Mouse (Mus musculus) MEL (cell line): ENCODE data around the gene Cox6a2. TPM values are rescaled to one million over a fixed set of nuclear protein-coding genes. Genes with fewer than 3 reads are reported as not detected.

Source experiments
- DNase-seq: peaks from one replicate; pipeline ENCODE4 v3.0.0; 2011; ENCODE audit warnings: low read depth, low spot score
- H3K27ac ChIP-seq: 2 replicates; pipeline ENCODE4 v1.5.1; 2012; ENCODE audit warnings: low read depth, mild to moderate bottlenecking, control low read depth, low read length, moderate library complexity; ENCODE audit not compliant: control insufficient read depth
- H3K27me3 ChIP-seq, 2 experiments: fragments of 150-350 bp in 1 of 2; sonication (generic) in 1 of 2; 2 replicates each; pipeline ENCODE4 v1.6.1; 2012; ENCODE audit warnings: low read length in 2 of 2, mild to moderate bottlenecking in 2 of 2, improper control_type of control experiment in 1 of 2, moderate library complexity in 1 of 2; ENCODE audit not compliant: insufficient read depth in 2 of 2, control insufficient read depth in 1 of 2
- H3K36me3 ChIP-seq, 2 experiments: 2 replicates each; pipeline ENCODE4 v1.6.1; 2012 to 2014; ENCODE audit warnings: low read length in 2 of 2, improper control_type of control experiment in 1 of 2, inconsistent platforms in 1 of 2, mild to moderate bottlenecking in 1 of 2; ENCODE audit not compliant: insufficient read depth in 2 of 2, control insufficient read depth in 1 of 2
- H3K4me1 ChIP-seq, 2 experiments: fragments of 150-350 bp in 1 of 2; sonication (generic) in 1 of 2; 2 replicates each; pipeline ENCODE4 v1.6.1; 2012; ENCODE audit warnings: low read length in 2 of 2, improper control_type of control experiment in 1 of 2, mild to moderate bottlenecking in 1 of 2; ENCODE audit not compliant: insufficient read depth in 2 of 2, control insufficient read depth in 1 of 2
- H3K4me3 ChIP-seq, 2 experiments: fragments of 150-350 bp in 1 of 2; sonication (generic) in 1 of 2; 2 replicates each; pipeline ENCODE4 v1.5.1; 2012; ENCODE audit warnings: low read depth in 2 of 2, low read length in 2 of 2, mild to moderate bottlenecking in 2 of 2, moderate library complexity in 2 of 2, control low read depth in 1 of 2, improper control_type of control experiment in 1 of 2; ENCODE audit not compliant: control insufficient read depth in 1 of 2, insufficient read depth in 1 of 2
- H3K79me2 ChIP-seq: 2 replicates; pipeline ENCODE4 v1.6.1; 2012; ENCODE audit warnings: mild to moderate bottlenecking, low read length, moderate library complexity; ENCODE audit not compliant: control insufficient read depth, poor library complexity, insufficient read depth
- H3K9ac ChIP-seq: 2 replicates; pipeline ENCODE4 v1.6.1; 2012; ENCODE audit warnings: low read depth, mild to moderate bottlenecking, control low read depth, low read length, moderate library complexity; ENCODE audit not compliant: control insufficient read depth, poor library complexity, severe bottlenecking
- H3K9me3 ChIP-seq: fragments of 150-350 bp; sonication (generic); replicated peaks from 2 replicates; pipeline ENCODE4 v1.6.1; 2012; ENCODE audit warnings: mild to moderate bottlenecking, low read length, improper control_type of control experiment, moderate library complexity; ENCODE audit not compliant: insufficient read depth
- CHD1 ChIP-seq: IDR thresholded peaks from 2 replicates; pipeline ENCODE4 v1.6.1; 2012; ENCODE audit warnings: low read depth, mild to moderate bottlenecking, inconsistent platforms, low read length, improper control_type of control experiment
- ELF1 ChIP-seq: IDR thresholded peaks from 2 replicates; pipeline ENCODE4 v1.6.1; 2014; ENCODE audit warnings: low read depth, mild to moderate bottlenecking, inconsistent platforms, low read length, improper control_type of control experiment, moderate library complexity
- EP300 ChIP-seq, 2 experiments: IDR thresholded peaks; 2 replicates each; pipeline ENCODE4 v1.6.1; 2011; ENCODE audit warnings: improper control_type of control experiment in 2 of 2, low read length in 2 of 2, low read depth in 1 of 2, mild to moderate bottlenecking in 1 of 2
- ETS1 ChIP-seq: IDR thresholded peaks from 2 replicates; pipeline ENCODE4 v1.6.1; 2012; ENCODE audit warnings: low read depth, mild to moderate bottlenecking, inconsistent platforms, low read length, improper control_type of control experiment, moderate library complexity
- GABPA ChIP-seq: IDR thresholded peaks from 2 replicates; pipeline ENCODE4 v1.6.1; 2012; ENCODE audit warnings: low read depth, mild to moderate bottlenecking, inconsistent platforms, low read length, improper control_type of control experiment, moderate library complexity
- JUND ChIP-seq: IDR thresholded peaks from 2 replicates; pipeline ENCODE4 v1.6.1; 2011; ENCODE audit warnings: low read depth, mild to moderate bottlenecking, improper control_type of control experiment, low read length
- KAT2A ChIP-seq: conservative IDR thresholded peaks from 2 replicates; pipeline ENCODE4 v1.6.1; 2012; ENCODE audit warnings: low read depth, low read length, improper control_type of control experiment, inconsistent platforms
- MEF2A ChIP-seq: IDR thresholded peaks from 2 replicates; pipeline ENCODE4 v1.6.1; 2014; ENCODE audit warnings: low read depth, mild to moderate bottlenecking, inconsistent platforms, low read length, improper control_type of control experiment; ENCODE audit not compliant: poor library complexity, insufficient replicate concordance, severe bottlenecking; ENCODE audit errors: extremely low read depth
- NELFE ChIP-seq: IDR thresholded peaks from 2 replicates; pipeline ENCODE4 v1.6.1; 2011; ENCODE audit warnings: low read depth, low read length, improper control_type of control experiment
- POLR2AphosphoS5 ChIP-seq: IDR thresholded peaks from 2 replicates; pipeline ENCODE4 v1.6.1; 2012; ENCODE audit warnings: low read depth, borderline replicate concordance, mild to moderate bottlenecking, inconsistent platforms, low read length, moderate library complexity, mixed read lengths
- SIN3A ChIP-seq: IDR thresholded peaks from 2 replicates; pipeline ENCODE4 v1.6.1; 2012; ENCODE audit warnings: low read length, improper control_type of control experiment, inconsistent platforms
- SMC3 ChIP-seq: IDR thresholded peaks from 2 replicates; pipeline ENCODE4 v1.6.1; 2011; ENCODE audit warnings: low read depth, low read length, improper control_type of control experiment
- TAL1 ChIP-seq: IDR thresholded peaks from 2 replicates; pipeline ENCODE4 v1.6.1; 2012; ENCODE audit warnings: mild to moderate bottlenecking, inconsistent platforms, low read length, moderate library complexity, mixed read lengths
- USF1 ChIP-seq: IDR thresholded peaks from 2 replicates; pipeline ENCODE4 v1.6.1; 2014; ENCODE audit warnings: low read depth, mild to moderate bottlenecking, inconsistent platforms, low read length, improper control_type of control experiment, moderate library complexity
- ZC3H11A ChIP-seq: IDR thresholded peaks from 2 replicates; pipeline ENCODE4 v1.6.1; 2012; ENCODE audit warnings: low read depth, mild to moderate bottlenecking, inconsistent platforms, low read length, improper control_type of control experiment
- ZNF384 ChIP-seq: IDR thresholded peaks from 2 replicates; pipeline ENCODE4 v1.6.1; 2012; ENCODE audit warnings: low read depth, mild to moderate bottlenecking, inconsistent platforms, low read length, improper control_type of control experiment
- polyA plus RNA-seq, 2 experiments: library from polyadenylated mRNA; stranded (reverse) in 1 of 2; unstranded in 1 of 2; fragments of >175 nt in 1 of 2; fragments of >200 nt in 1 of 2; gene quantifications; 2 replicates each; pipeline versions ENCODE4 v1.2.1 to v1.2.4; 2012; ENCODE audit warnings: low replicate concordance in 2 of 2, low read depth in 1 of 2; ENCODE audit not compliant: insufficient read length in 2 of 2, insufficient read depth in 1 of 2, missing spikeins in 1 of 2
- total RNA-seq: library from RNA; depleted of rRNA; stranded (reverse); fragments of 300-350 nt; gene quantifications from 2 replicates; pipeline ENCODE4 v1.2.3, GENCODE M21; 2012

Cox6a2 gene
- total and polyA plus RNA-seq, 3 experiments, result 2.9 to 18.2 TPM; not detected in 1

GRCm38 (mm10) chr7:128254978-128255377, 48.8 kb upstream of the Cox6a2 start:
- no peak overlapping the region for H3K4me3 ChIP-seq
- DNase-seq, result no peak
- H3K27me3 ChIP-seq, result no peaks in the 10 kb centered on the region; a peak in 1 of 4 replicates
- peaks cover 0 to 4% of the 10 kb centered on the region in 2 experiments; a peak in 2 of 4 replicates for H3K36me3 ChIP-seq
- no peaks in the 10 kb centered on the region for H3K9me3 ChIP-seq
- H3K9ac ChIP-seq, result no peak overlapping the region
- TF ChIP-seq ELF1, result no peak
- TF ChIP-seq USF1, result no peak
- no peak for TF ChIP-seq CHD1
- TF ChIP-seq JUND, result no peak
- no peak for TF ChIP-seq TAL1
- TF ChIP-seq POLR2AphosphoS5, result no peak
- no peak for TF ChIP-seq KAT2A
- TF ChIP-seq ZNF384, result no peak
- H3K27ac ChIP-seq, result no peak overlapping the region
- peaks cover 9 to 12% of the 10 kb centered on the region in 2 experiments for H3K4me1 ChIP-seq
- no peaks in the 10 kb centered on the region for H3K79me2 ChIP-seq

GRCm38 (mm10) chr7:128252609-128253008, 46.4 kb upstream of the Cox6a2 start:
- H3K36me3 ChIP-seq, result peaks cover 0 to 4% of the 10 kb centered on the region in 2 experiments; a peak in 2 of 4 replicates
- H3K79me2 ChIP-seq, result no peaks in the 10 kb centered on the region
- H3K4me3 ChIP-seq, result no peak overlapping the region
- H3K27ac ChIP-seq, result no peak overlapping the region
- peaks cover 9 to 12% of the 10 kb centered on the region in 2 experiments for H3K4me1 ChIP-seq
- H3K27me3 ChIP-seq, result no peaks in the 10 kb centered on the region; a peak in 1 of 4 replicates
- H3K9me3 ChIP-seq, result no peaks in the 10 kb centered on the region
- no peak overlapping the region for H3K9ac ChIP-seq
- DNase-seq, result no peak
- TF ChIP-seq TAL1 (no peak), ELF1 (no peak), NELFE (no peak), EP300 (IDR thresholded peaks at IDR 0.05; ENCODE audit: low read depth in 1 of 2, low read length in 2 of 2) (no peak), POLR2AphosphoS5 (no peak), SIN3A (no peak), ZC3H11A (no peak), GABPA (no peak), MEF2A (no peak), ETS1 (no peak), SMC3 (no peak)
